Mouse (Mus musculus) forebrain, postnatal 0 days (tissue): ENCODE measurements around the gene Adssl1. TPM values are rescaled to one million over a fixed set of nuclear protein-coding genes. Genes with fewer than 3 reads are reported as not detected.

Experiments used
- ATAC-seq: fragments of 200-750 bp; cut with Nextera tagmentation; 2 replicates; pipeline ENCODE4 v1.8.0; 2017; ENCODE audit warnings: mild to moderate bottlenecking, moderate library complexity
- DNase-seq: peaks from one replicate; pipeline ENCODE4 v3.0.0-alpha.2; 2015
- H3K27ac ChIP-seq: fragments of 300-500 bp; sonication (generic); 2 replicates; pipeline ENCODE4 v1.5.1; 2014; ENCODE audit warnings: low read depth, mild to moderate bottlenecking, antibody characterized with exemption, low read length, moderate library complexity, mixed read lengths
- H3K27me3 ChIP-seq: fragments of 300-500 bp; sonication (generic); 2 replicates; pipeline ENCODE4 v1.6.1; 2014; ENCODE audit warnings: mild to moderate bottlenecking, low read length, mixed read lengths; ENCODE audit not compliant: insufficient read depth
- H3K36me3 ChIP-seq: fragments of 300-500 bp; sonication (generic); 2 replicates; pipeline ENCODE4 v1.6.1; 2014; ENCODE audit warnings: mild to moderate bottlenecking, moderate library complexity; ENCODE audit not compliant: insufficient read depth
- H3K4me1 ChIP-seq: fragments of 300-500 bp; sonication (generic); 2 replicates; pipeline ENCODE4 v1.6.1; 2014; ENCODE audit warnings: antibody characterized with exemption; ENCODE audit not compliant: insufficient read depth
- H3K4me2 ChIP-seq: fragments of 300-500 bp; sonication (generic); 2 replicates; pipeline ENCODE4 v1.6.1; 2014; ENCODE audit warnings: low read depth, mild to moderate bottlenecking, moderate library complexity
- H3K4me3 ChIP-seq: fragments of 300-500 bp; sonication (generic); 2 replicates; pipeline ENCODE4 v1.5.1; 2014; ENCODE audit warnings: low read depth, low read length, mixed read lengths
- H3K9ac ChIP-seq: fragments of 300-500 bp; sonication (generic); 2 replicates; pipeline ENCODE4 v1.6.1; 2014; ENCODE audit warnings: mild to moderate bottlenecking
- H3K9me3 ChIP-seq: fragments of 300-500 bp; sonication (generic); 2 replicates; pipeline ENCODE4 v1.6.1; 2016; ENCODE audit warnings: low read length
- CTCF ChIP-seq: sonication (generic); IDR thresholded peaks from 2 replicates; pipeline ENCODE4 v1.5.1; 2016; ENCODE audit warnings: antibody characterized with exemption, control low read depth, low read depth
- whole genome bisulfite sequencing: fragments of 180-500 bp; shearing (Covaris S2); extraction: QIAGEN DNeasy Blood & Tissue Kit; methylation state at CpG from one replicate; pipeline ENCODE4 v1.1.7; 2014; 5-methylcytosine and 5-hydroxymethylcytosine counted together
- polyA plus RNA-seq: library from polyadenylated mRNA; unstranded; fragments of >200 nt; fragmentation: Nextera tagmentation; extraction: Ambion mirVana; gene quantifications from 2 replicates; pipeline ENCODE4 v1.2.1, GENCODE M21; 2015
- total RNA-seq: library from RNA; depleted of rRNA; stranded (reverse); fragments of >200 nt; gene quantifications from 2 replicates; pipeline ENCODE4 v1.2.3, GENCODE M21; 2014

Gene Adssl1
- total and polyA plus RNA-seq, 2 experiments from 2014 or later = 1.8 to 4.7 TPM

DNA sequence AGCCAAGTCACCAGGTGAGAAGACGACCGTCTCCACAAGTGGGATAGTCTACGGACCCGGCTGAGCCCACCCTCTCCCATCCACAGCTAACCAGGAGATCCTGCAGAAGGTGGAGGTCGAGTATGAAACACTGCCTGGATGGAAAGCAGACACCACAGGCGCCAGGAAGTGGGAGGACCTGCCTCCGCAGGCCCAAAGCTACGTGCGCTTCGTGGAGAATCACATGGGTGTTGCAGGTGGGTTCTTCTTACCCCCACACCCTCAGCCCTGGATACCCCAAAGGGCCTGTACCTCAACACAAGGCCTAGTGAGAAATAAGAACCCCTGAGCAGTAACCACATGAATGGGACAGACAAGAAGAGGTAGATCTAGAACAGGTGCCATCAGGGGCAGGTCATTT is 19.7 kb downstream of the Adssl1 start:
- H3K4me2 ChIP-seq = no peak overlapping the region
- no peak overlapping the region for H3K9ac ChIP-seq
- 88% methylated on average over 10 of the region's 10 CpGs for WGBS
- DNase-seq (no peak), ATAC-seq (no peak)
- H3K4me3 ChIP-seq = no peak overlapping the region
- no peaks in the 10 kb centered on the region for H3K36me3 ChIP-seq
- H3K9me3 ChIP-seq = no peaks in the 10 kb centered on the region
- H3K27ac ChIP-seq = no peak overlapping the region
- no peak for TF ChIP-seq CTCF
- H3K4me1 ChIP-seq = 0 out of 2 replicates have a peak, but pooled peaks cover 7% of the 10 kb centered on the region
- H3K27me3 ChIP-seq = no peaks in the 10 kb centered on the region

- Histone ChIP-seq H3K9me3 (no peaks in the 10 kb centered on the region), H3K36me3 (peaks cover 8% of the 10 kb centered on the region), H3K4me2 (no peak overlapping the region), H3K27me3 (no peaks in the 10 kb centered on the region), H3K4me1 (peaks cover 17% of the 10 kb centered on the region), H3K9ac (no peak overlapping the region), H3K27ac (no peak overlapping the region), H3K4me3 (no peak overlapping the region)
- no peak for TF ChIP-seq CTCF
- no peak for ATAC-seq
- no peak for DNase-seq
- WGBS = 92% methylated on average over 6 of the region's 6 CpGs
Observed at GRCm38 (mm10) chr12:112643126-112643525, 23.3 kb downstream of the Adssl1 start.

DNA sequence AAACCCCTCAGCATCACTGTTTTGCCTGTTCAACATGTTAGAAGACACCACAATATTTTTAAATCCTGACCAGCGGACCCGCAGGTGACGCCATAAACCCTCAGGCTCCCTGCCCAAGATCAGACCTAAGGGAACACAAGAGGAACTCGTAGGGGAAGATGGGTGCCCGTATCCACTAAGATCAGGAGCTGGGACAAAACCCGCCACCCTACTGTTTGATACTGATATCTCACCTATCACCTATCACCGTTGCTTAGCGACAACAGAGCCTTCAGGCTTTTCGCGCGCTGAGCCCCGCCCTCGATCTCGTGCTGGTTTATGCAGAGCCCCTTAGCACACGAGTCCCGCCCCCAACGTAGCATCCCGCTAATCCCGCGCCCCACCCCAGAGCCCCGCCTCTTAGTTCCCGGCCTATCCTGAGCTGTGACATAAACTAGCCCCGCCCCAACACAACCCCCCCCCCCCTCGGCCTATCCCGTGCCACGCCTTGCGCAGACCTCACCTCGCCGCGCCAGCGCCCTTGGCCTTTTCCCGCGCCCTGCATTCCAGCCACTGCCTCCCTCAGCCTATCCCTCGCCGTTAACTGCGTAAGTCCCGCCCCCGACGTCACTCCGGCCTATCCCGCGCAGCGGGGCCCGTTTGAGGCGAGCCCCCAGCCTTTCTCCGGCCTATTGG is 24.5 kb downstream of the Adssl1 start, which contains the start of gene Siva1:
Gene Siva1 (plus strand): TSS at position 500 of the 675 bp plus-strand sequence.
- Histone ChIP-seq H3K36me3 (peaks cover 20% of the 10 kb centered on the region), H3K4me2 (peak within 1 kb of the TSS; percentile 91), H3K4me3 (peak within 1 kb of the TSS; percentile 64), H3K9me3 (no peaks in the 10 kb centered on the region), H3K27ac (peak within 1 kb of the TSS; percentile 80), H3K9ac (peak within 1 kb of the TSS; percentile 71), H3K4me1 (peaks cover 17% of the 10 kb centered on the region), H3K27me3 (no peaks in the 10 kb centered on the region)
- DNase-seq (peak; percentile 96), ATAC-seq (peak; percentile 94)
- TF ChIP-seq CTCF = no peak
- WGBS = 5% methylated on average over 44 of the region's 46 CpGs

- Histone ChIP-seq H3K4me1 (peaks cover 17% of the 10 kb centered on the region), H3K4me2 (peak overlapping the region; percentile 91), H3K27ac (peak overlapping the region; percentile 80), H3K27me3 (no peaks in the 10 kb centered on the region), H3K36me3 (peaks cover 26% of the 10 kb centered on the region), H3K9me3 (no peaks in the 10 kb centered on the region), H3K4me3 (peak overlapping the region; percentile 64), H3K9ac (peak overlapping the region; percentile 71)
- no peak for TF ChIP-seq CTCF
- under 1% methylated on average over 75 of the region's 75 CpGs for WGBS
- ATAC-seq (no peak; the same call in none of the 2 replicates), DNase-seq (no peak)
Observed at GRCm38 (mm10) chr12:112644855-112645506, 25.1 kb downstream of the Adssl1 start.

GRCm38 (mm10) chr12:112646139-112646538 is 26.3 kb downstream of the Adssl1 start:
- Histone ChIP-seq H3K27me3 (no peaks in the 10 kb centered on the region), H3K4me3 (no peak overlapping the region), H3K27ac (no peak overlapping the region), H3K4me2 (peak overlapping the region; percentile 91), H3K9me3 (no peaks in the 10 kb centered on the region), H3K36me3 (peaks cover 27% of the 10 kb centered on the region), H3K4me1 (peaks cover 17% of the 10 kb centered on the region), H3K9ac (no peak overlapping the region)
- ATAC-seq (no peak), DNase-seq (no peak)
- no peak for TF ChIP-seq CTCF
- WGBS = 44% methylated on average over 6 of the region's 6 CpGs

- H3K27me3 ChIP-seq = no peaks in the 10 kb centered on the region
- WGBS = 93% methylated on average over 5 of the region's 5 CpGs
- no peak overlapping the region for H3K27ac ChIP-seq
- no peak overlapping the region for H3K4me3 ChIP-seq
- DNase-seq (no peak), ATAC-seq (no peak)
- peaks cover 32% of the 10 kb centered on the region for H3K36me3 ChIP-seq
- H3K9ac ChIP-seq = no peak overlapping the region
- TF ChIP-seq CTCF = no peak
- no peak overlapping the region for H3K4me2 ChIP-seq
- H3K9me3 ChIP-seq = no peaks in the 10 kb centered on the region
- H3K4me1 ChIP-seq = peaks cover 17% of the 10 kb centered on the region
Observed at GRCm38 (mm10) chr12:112648081-112648480, 28.2 kb downstream of the Adssl1 start.

DNA sequence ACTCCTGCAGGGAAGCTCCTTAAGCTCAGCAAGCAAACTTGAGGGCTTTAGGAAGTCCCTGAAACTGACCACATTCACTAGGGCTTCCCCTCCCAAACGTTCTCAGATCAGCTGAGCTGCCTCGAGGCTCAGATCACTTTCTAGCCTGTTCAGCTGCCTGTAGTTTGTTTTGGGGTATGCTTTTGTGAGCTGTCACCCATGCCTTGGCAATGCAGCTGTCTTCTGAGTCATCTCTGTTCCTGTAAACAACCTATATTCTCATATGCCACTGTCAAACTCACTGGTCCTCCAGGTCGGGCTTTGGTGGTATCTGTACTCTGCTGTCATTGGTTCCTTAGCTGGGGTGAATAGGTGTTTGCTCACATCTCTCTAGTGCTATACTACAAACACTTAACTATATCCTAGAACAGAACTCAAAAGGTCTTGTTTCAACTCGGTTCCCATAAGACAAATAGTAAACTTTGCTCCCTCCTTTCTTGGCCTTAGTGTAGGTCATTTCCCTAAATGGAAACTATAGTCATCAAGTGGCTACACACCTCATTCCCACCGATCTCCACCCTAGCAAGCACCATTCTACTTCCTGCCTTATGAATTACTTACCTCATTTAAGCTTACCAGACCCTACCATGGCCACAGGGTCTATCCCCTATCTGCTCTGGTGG is 32.1 kb downstream of the Adssl1 start:
- Histone ChIP-seq H3K4me1 (no peaks in the 10 kb centered on the region), H3K36me3 (peaks cover 66% of the 10 kb centered on the region), H3K27ac (no peak overlapping the region), H3K9ac (no peak overlapping the region), H3K4me3 (no peak overlapping the region), H3K9me3 (no peaks in the 10 kb centered on the region), H3K27me3 (no peaks in the 10 kb centered on the region), H3K4me2 (no peak overlapping the region)
- no peak for ATAC-seq
- no peak for TF ChIP-seq CTCF
- 81% methylated on average over 5 of the region's 5 CpGs for WGBS
- no peak for DNase-seq
